Mouse (Mus musculus) frontal cortex, adult (tissue): ENCODE results near the gene Atp11a.

Experiments used
- ATAC-seq: cut with Nextera tagmentation; 2 replicates; pipeline ENCODE4 v1.9.2; 2017; ENCODE audit warnings: mild to moderate bottlenecking, moderate library complexity, mixed read lengths; ENCODE audit not compliant: low TSS enrichment

Atp11a gene

DNA sequence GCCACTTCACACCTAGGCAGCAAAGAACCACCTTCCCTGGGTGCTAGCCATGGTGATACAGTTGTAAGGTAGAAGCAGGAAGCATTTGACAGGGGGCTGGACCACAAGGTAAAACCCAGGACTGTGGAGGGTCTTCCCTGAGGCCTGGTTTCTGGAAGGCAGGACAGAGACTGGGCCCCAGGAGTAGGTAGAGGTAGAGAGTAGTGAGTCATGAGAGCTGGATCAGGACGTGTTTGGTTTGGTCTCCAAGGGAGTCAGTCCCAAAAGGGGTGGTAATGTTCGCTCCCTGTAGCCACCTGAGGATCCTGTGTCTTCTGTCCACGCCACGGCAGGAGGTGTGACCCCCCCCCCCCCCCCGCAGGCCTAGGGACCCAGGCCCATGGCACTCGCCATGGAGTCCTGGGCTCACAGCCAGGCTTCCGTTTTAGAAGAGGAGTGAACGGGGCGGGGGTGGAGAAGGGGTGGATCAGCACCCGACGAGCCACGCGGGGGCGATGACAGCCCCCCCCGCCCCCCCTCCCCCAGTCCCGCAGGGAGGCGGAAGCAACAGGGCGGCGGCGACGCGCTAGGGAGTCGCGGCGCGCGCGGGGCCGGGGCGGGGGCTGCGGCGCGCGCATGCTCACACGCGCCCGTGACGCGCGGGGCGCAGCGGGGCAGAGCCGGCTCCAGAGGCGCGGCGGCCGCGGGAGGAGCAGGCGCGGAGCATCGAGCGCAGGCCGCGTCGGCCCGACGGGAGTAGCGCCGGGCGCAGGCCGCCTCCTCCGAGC, at the start of gene Atp11a:
Gene Atp11a (plus strand): TSS at position 624 of the 767 bp plus-strand sequence.
- peak; percentile 88 for ATAC-seq

GRCm38 (mm10) chr8:12711623-12712022, 45.2 kb upstream of the Atp11a start:
- no peak for ATAC-seq

DNA sequence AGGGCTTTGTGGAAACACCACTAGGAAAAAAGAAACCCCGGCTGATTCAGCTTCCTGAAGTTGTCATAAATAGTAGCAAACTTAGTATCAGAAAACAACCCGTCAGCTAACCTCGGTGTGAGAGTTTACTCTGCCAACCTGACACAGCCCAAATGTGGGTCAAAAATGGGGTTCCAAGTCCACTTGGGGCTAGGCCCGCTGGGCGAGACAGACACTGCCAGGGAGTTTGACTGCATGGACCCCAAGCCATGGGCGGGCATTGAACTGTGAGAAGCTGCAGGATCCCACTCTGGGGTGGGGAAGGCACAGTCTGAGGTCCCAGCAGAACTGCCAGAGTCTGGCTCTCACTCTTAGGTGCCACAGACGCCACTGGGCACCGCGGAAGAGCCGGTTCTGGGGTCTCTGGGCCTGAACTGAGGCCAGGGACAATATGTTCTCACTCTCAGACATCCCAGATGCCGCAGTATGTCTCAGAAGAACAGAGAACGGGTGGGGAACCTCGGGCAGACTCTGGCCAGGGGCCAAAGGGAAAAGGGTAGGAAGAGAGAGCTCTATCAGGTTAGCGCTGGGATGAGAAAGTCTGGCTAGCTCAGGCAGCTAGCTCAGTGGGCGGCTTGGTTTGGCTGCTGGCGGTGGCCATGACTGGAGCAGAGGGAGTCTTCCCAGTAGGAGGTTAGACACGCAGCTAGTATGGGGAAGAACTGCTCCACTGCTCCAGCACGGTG, 40.8 kb upstream of the Atp11a start:
- ATAC-seq: no peak

DNA sequence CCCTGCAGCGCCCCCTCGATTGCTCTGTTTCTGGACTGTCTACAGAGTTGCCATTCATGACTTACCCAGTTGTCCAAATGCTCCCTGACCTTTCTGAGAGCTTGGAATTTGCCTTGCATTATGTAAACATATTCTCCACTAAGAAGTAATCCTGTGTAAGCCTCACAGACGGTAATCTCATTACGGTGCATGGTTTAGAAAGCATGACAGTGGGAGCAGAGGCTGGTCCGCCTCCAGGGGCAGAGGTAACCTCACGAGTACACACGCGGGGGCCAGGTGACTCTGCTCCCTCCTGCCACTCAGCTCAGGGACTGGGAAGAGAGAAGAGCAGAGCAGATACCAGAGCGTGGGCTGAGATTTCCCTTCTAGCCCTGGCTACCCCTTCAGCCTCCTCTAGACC, 37.7 kb upstream of the Atp11a start:
- no peak for ATAC-seq

DNA sequence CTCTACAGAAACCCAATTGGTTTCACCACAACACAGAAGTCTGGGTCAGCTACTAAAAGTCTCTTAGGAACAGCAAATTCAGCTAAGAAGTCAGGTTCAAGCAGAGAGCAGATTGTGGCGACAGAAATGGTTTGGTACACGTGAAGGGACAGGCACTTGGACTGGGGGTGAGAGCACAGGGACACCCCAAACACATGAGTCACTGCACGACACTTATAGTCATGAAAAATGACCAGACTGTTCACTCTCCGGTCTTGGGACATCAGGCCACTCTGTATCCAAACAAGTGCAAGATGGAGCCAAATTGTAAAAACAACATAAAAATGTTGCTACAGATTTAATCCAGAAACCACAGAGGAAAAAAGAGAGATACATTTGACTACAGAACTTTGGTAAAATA, 28.2 kb upstream of the Atp11a start:
- no peak for ATAC-seq

DNA sequence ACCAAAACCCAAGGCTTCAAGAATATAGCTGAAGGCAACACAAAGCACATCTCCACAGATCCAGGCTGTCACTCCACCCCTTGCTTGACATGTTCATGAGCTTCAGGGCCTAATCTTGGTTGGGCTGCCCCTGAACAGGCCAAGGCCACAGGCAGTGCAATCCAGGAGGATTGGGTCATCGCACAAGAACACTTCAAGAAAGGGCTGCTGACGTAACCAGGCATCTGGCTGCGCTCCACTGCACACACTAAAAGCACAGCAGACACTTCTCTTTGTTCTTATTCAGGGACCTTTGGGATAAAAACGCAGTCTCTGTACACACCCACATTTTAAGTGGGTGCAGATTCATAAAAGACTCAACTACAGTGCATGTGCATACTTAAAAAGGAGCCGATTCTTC, 26.0 kb upstream of the Atp11a start:
- peak; percentile 16; the same call in 1 of the 2 replicates for ATAC-seq

- no peak for ATAC-seq
These were observed 24.4 kb upstream of the Atp11a start for GRCm38 (mm10) chr8:12732431-12732830.

GRCm38 (mm10) chr8:12739113-12739512, 17.7 kb upstream of the Atp11a start:
- ATAC-seq: no peak

DNA sequence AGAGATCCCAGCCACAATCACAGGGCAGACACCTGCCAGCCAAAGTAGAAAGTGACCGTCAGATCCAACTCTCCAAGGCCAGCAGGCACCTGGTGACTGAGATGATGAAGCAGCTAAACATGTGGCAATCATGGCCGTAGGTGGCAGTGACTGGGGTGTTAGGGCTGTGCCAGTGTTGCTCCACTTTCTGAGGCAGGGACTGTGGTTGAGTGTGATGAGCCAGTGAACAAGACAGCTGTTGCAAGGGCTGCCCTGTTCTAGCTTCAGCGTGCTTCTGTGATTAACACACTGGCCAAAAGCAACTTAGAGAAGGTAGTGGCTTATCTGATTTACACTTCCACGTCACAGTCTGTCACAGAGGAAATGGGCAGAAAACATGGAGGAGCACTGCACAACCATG, 13.4 kb upstream of the Atp11a start:
- no peak for ATAC-seq

GRCm38 (mm10) chr8:12748183-12748582, 8.6 kb upstream of the Atp11a start:
- no peak for ATAC-seq

GRCm38 (mm10) chr8:12749116-12749515, 7.7 kb upstream of the Atp11a start:
- ATAC-seq: no peak

DNA sequence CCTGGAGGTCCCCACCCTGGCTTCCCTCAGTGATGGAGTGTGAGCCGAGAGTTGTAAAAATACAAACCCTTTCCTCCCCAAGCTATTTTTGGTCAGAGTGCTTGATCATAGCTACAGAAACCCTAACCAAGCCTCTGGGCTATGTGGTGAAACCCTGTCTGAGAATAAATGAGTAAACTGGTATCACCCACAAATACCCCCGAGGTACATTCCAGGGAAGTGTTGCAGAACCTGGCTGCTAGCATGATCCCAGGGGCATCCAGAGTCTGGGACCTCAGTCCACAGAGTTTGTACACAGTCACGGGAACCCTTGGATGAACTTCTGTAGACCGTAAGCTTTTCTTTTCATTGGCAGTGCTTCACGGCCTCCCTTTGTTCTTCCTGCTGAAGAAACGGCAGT, 3.8 kb upstream of the Atp11a start:
- ATAC-seq: no peak

DNA sequence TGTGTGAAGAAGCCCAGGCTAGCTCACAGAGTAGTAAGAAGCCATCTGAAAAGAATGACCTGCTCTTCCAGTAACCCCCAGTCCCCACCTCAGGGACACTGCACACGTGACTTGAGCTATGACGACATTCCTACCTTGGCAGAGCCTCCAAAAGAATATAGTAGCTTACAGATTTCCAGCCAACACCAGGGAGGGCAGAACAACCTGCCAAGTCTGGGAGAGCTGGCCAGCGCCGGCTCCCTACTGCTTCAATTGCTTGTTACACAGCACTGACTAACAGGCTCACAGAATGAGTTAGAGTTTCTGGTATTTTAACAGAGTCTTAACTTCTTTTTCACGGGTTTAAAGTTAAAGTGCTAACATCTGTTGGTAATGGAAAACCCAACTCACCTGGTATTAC, 2.7 kb upstream of the Atp11a start:
- ATAC-seq: no peak

DNA sequence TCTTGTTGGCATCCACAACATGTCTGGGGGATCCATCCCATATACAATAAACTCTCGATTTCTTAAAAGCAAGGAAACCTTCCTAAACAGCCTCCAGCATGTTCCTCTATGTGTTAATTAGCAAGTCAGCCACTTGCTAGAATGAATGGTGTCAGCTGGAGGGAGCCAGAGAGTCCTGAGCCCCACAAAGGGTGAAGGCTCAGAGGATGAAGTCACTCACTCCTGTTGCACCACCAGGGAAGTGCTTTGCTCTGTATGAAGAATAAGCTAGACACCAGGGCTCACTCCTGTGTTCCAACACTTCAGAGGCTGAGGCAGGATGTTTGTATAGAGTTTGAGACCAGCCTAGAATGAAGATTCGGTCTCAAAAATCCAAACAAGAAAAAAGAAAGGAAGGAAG, 1.5 kb upstream of the Atp11a start:
- 0 out of 2 replicates have a peak, but pooled peaks have one; percentile 21 for ATAC-seq

DNA sequence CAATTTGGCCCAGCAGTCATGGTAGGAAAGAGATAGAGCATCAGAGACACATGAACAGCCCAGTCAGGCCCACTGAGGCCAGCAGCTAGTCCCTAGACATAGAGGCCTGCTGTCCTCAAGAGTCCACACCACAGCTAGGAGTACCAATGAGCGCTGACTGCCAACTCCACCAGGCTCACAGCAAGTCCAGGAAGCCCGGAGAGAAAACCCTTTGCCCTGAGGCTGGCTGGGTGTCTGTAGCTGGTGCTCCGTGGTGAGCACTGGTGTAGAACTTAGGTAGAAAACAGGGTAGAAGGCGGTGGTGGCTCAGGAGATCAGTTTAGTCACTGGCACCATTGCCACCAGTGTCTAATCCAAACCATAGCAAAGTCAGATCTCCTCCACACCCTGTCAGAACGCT, 988 bp upstream of the Atp11a start:
- ATAC-seq: no peak

GRCm38 (mm10) chr8:12757231-12757940, 572 bp downstream of the Atp11a start:
- peak; percentile 50 for ATAC-seq

DNA sequence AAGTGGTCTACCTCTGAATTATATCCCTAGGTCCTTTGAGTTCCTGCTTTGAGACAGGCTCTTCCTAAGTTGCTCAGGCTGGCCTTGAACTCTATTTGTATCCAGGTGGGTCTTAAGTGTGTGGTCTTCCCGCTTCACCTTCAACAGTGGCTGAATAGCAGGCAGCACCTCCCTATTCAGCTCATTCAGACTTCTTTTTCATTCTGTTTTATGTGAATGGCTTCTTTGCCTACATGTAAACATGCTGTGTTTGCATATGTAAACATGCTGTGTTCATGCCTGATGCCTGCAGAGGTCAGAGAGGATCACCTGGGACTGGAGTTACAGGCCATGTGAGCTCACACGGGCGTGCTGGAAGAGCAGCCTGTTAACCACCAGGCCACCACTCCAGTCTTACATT, 3.1 kb downstream of the Atp11a start:
- ATAC-seq: no peak

- ATAC-seq: no peak
These were observed 5.1 kb downstream of the Atp11a start for GRCm38 (mm10) chr8:12761873-12762272.

DNA sequence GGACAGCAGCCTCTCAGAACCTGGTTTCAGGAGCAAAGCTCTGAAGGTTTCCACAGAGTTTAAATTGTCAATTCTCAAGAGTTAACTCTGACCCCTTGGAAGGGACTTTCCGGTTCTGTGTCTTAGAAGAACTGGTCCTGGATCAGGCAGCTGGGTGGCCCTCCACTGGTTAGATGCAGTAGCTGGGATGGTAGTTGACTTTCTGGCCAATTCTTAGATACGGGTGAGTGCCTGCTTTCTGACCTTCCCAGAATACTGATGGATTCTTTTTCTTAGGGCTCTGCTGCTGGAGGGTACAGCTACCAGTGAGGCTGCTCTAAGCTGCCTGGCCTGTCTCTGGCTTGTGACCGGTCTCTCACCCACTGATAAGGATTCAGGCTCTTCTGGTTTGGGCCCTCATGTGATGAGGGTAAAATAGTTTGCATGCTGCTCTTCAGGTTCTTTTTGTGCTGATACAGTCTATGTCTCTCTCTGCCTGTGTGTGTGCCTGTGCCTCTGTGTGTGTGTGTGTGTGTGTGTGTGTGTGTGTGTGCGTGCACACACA, 6.8 kb downstream of the Atp11a start:
- ATAC-seq: no peak

DNA sequence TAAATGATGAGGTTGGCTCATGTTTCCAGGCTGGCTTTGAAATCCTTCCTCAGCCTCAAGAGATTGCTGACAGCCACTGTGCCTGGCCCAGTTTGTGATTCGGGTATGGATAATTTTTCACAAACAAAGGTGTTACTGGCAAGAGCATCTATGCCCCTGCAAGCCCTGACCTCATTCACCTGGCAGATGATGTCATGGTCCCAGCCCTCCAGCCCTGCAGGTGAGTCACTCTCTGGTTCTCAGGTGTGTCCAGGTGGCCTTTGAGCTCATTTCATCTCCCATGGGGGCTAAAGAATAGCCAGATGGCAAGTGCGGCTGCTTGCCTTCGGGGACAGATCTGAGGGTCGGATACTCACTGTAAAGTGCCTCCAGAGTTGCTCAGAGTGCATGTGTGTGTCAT, 8.2 kb downstream of the Atp11a start:
- ATAC-seq: no peak

- ATAC-seq: no peak
These were observed 10.4 kb downstream of the Atp11a start for GRCm38 (mm10) chr8:12767176-12767575.

GRCm38 (mm10) chr8:12768747-12769146, 11.9 kb downstream of the Atp11a start:
- peak; percentile 67; the same call in 1 of the 2 replicates for ATAC-seq
